Mouse (Mus musculus): ENCODE measurements around the gene Nfib. TPM values are rescaled to one million over a fixed set of nuclear protein-coding genes. Genes with fewer than 3 reads are reported as not detected.

Nfib gene
- polyA plus RNA-seq, 1 experiment from 2014 or later: 27.3 TPM

DNA sequence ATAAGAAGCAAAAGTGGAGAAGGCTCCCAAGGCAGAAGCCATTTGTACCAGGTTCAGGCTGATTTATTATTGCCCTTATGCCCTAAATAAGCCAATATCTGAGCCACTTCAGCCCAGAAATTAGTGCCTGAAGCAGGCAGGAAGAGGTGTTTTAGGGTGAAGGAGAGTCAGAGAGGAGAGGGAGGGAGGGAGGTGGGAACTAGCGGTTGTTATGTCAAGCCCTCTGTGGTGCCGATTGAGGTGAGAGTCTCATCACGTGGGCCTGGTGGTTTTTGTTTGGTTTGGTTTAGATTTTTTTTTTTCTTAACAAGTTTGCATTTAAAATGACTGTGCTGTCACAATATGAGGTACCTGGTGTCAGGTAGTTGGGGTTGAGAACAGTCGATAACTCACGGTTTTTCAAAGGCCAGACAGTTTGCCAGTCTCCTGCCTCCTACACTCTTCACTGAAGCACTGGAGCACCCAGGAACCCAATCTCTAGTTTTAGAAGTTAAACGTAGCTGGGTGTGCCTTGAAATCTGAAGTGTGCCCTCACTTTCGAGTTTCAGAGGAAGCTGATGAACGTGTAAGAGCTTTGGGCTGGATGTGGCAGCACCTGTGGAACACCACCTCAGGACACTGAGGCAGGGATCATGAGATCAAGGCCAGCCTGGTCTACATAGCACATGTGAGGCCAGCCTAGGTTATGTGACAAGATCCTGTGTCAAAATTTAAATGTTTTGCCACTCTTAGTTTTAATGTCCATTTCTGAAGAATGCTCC, 81.1 kb downstream of the Nfib start:
- ChIA-PET POLR2A (interaction anchor here (0.7 to 1.7 kb wide), 3 partner anchors 8 to 113 kb away, joined by 3 to 4 read pairs (median 4); no protein-coding TSS in a partner anchor), CTCF (no interaction called here)
- ATAC-seq (no peak), DNase-seq (ENCODE audit: low read depth, low spot score) (no peak)
- in situ Hi-C loops (cut with MboI; ENCODE audit: low pct_unique_long_range_greater_than_20kb): no loop called here
- no peak for TF ChIP-seq CTCF (IDR thresholded peaks at IDR 0.05)
- no peaks in the 10 kb centered on the region for H3K27me3 ChIP-seq

DNA sequence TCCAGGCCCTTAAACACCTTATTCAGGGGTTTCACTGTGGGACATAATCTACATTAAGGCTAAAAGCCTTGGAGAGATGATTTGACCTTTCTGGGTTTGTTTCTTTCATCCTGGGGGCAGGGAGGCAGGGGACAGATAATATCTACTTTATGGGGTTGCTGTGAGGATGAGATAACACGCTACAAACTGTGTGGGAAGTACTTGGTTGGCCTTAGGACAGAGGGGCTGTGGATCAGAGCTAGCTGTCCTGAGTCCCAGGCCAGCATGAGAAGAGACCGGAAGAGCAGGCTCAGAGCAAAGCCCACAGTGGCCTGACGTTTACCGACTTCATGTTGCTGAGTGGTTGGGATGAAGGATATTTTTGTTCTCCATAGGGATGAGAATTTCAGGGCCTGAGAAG, 81.7 kb downstream of the Nfib start:
- CTCF ChIA-PET: interaction anchor here (0.8 to 2.3 kb wide), 2 partner anchors 17 to 19 kb away, joined by 3 to 10 read pairs; no protein-coding TSS in a partner anchor
- H3K27me3 ChIP-seq: no peaks in the 10 kb centered on the region
- TF ChIP-seq CTCF (IDR thresholded peaks at IDR 0.05): no peak
- POLR2A ChIA-PET: interaction anchor here (0.7 to 1.7 kb wide), 3 partner anchors 9 to 112 kb away, joined by 3 to 4 read pairs (median 4); no protein-coding TSS in a partner anchor
- ATAC-seq: no peak
- DNase-seq (ENCODE audit: low read depth, low spot score): no peak
- in situ Hi-C loops (cut with MboI; ENCODE audit: low pct_unique_long_range_greater_than_20kb): no loop called here

DNA sequence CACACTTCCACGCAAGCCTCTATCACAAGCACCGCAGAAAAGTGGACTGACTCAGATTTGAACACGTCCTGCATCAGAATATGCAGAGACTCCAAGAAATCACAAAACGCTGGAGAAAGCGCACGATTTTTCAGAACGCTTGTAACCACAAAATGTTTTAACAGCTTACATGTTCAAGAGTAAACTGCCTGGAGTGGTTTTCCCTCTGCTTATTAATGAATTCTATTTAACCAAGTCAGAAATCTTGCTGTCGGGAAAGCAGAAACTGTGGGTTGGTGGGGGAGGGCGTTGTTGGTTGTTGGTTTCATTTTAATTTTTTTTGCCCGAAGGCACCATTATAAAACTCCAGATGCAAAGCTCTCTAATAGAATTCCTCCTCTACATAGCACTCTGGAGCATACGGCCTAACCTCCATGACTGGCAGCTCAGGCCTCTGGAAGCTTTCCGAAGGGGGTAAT, 82.4 kb downstream of the Nfib start:
- in situ Hi-C loops (cut with MboI; ENCODE audit: low pct_unique_long_range_greater_than_20kb): no loop called here
- peak; percentile 32 for ATAC-seq
- no peaks in the 10 kb centered on the region for H3K27me3 ChIP-seq
- ChIA-PET POLR2A (interaction anchor here (0.7 to 1.7 kb wide), 6 partner anchors 9 to 1110 kb away, joined by 3 to 4 read pairs (median 3); no protein-coding TSS in a partner anchor), CTCF (interaction anchor here (0.6 to 2.3 kb wide), 6 partner anchors 9 to 143 kb away, joined by 3 to 10 read pairs (median 4); no protein-coding TSS in a partner anchor)
- TF ChIP-seq CTCF (IDR thresholded peaks at IDR 0.05): no peak
- DNase-seq (ENCODE audit: low read depth, low spot score): peak; percentile 82

DNA sequence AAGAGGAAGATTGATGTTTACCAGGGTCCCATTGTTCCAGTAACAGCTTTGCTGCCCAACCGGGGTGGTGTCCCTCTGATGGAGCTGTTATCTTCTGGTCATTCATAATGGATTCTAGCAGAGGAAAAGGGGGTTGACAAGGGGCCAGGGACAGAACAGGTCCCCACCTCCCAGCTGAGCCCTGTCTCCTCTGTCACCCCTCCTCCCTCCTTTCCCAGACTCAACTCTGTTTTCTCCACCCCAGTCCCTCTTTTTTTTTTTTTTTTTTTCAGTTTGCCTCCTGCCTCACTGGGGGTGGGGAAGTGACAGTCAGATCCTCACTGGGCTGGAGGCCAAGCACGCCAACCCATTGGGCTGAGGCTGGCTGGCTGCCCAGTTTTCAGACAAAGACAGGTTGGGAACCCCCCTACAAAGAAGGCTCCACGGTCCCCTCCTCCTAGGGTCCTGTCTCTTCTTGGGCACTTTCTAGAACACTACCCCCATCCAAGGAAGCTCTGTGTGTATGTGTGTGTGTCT, 83.2 kb downstream of the Nfib start:
- ChIA-PET CTCF (interaction anchor here (0.7 to 2.3 kb wide), 4 partner anchors 9 to 144 kb away, joined by 3 to 10 read pairs (median 4); no protein-coding TSS in a partner anchor), POLR2A (interaction anchor here (0.7 to 1.7 kb wide), 6 partner anchors 10 to 1109 kb away, joined by 3 to 4 read pairs (median 3); no protein-coding TSS in a partner anchor)
- no peak for TF ChIP-seq CTCF (IDR thresholded peaks at IDR 0.05)
- DNase-seq (ENCODE audit: low read depth, low spot score) (peak; percentile 82), ATAC-seq (peak; percentile 47)
- no peaks in the 10 kb centered on the region for H3K27me3 ChIP-seq
- in situ Hi-C loops (cut with MboI; ENCODE audit: low pct_unique_long_range_greater_than_20kb): no loop called here

DNA sequence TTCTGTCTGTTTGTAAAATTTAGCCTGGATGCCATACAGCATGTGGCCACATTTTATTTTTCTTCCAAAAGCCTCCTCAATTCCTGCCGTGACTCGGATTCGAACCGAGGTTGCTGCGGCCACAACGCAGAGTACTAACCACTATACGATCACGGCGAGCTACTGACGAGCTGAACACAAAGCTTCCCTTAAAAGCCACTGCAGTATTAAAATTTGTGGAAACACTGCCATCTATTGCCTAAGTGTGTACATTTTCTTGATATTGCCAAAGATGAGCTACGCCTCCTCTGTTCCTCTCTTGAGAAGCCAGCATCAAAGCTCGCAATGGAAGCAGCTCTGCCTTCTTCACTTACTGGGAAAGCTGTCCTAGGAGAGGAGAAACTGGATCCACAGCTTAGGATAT, 86.0 kb downstream of the Nfib start:
- DNase-seq (ENCODE audit: low read depth, low spot score): no peak
- TF ChIP-seq CTCF (IDR thresholded peaks at IDR 0.05): peak; percentile 41
- POLR2A ChIA-PET: no interaction called here
- CTCF ChIA-PET: interaction anchor here (0.7 to 1.3 kb wide), 3 partner anchors 32 to 146 kb away, joined by 3 read pairs; no protein-coding TSS in a partner anchor
- no peak for ATAC-seq
- in situ Hi-C loops (cut with MboI; ENCODE audit: low pct_unique_long_range_greater_than_20kb): no loop called here
- H3K27me3 ChIP-seq: no peaks in the 10 kb centered on the region

DNA sequence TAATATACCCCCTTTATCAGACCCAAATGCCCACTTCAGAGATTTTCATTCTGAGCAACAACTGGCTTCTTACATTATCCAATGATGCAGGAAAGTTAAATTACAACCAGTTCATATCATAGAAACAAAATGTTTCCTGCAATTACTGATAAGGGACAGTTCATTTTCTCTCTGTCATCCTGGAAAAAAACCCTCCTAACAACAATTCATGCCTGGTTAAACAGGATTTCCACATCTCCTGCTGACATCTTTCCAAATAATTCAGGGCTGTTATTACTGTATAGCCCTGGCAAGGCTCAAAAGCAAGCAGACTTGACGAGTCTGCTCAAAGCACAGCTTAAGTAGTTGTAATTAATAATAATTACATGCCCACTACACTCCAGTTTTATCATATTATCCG, 86.5 kb downstream of the Nfib start:
- no peak for ATAC-seq
- CTCF ChIA-PET: interaction anchor here (1.2 to 1.3 kb wide), 2 partner anchors 32 to 147 kb away, joined by 3 read pairs; no protein-coding TSS in a partner anchor
- no peaks in the 10 kb centered on the region for H3K27me3 ChIP-seq
- no peak for DNase-seq (ENCODE audit: low read depth, low spot score)
- no peak for TF ChIP-seq CTCF (IDR thresholded peaks at IDR 0.05)
- in situ Hi-C loops (cut with MboI; ENCODE audit: low pct_unique_long_range_greater_than_20kb): no loop called here
- POLR2A ChIA-PET: no interaction called here

DNA sequence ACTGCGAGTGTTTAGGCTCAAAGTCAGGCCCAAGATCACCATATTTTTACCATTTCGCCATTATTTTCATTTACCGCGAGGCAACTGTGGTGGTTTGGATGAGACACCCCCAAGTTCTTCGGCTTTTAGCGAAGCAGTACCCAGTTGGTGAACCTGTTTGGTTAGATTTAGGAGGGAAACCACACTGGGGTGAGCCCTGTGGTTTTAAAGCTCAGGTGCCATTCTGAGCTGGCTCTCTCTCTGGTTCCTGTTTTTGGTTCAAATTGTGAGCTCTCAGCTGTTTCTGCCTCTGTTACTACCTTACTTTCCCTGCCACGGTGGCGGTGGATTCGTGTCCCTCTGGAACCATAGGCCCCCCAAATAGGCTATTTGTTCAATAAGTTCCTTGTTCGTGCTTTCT, 88.3 kb downstream of the Nfib start:
- in situ Hi-C loops (cut with MboI; ENCODE audit: low pct_unique_long_range_greater_than_20kb): no loop called here
- H3K27me3 ChIP-seq: no peaks in the 10 kb centered on the region
- ChIA-PET CTCF (no interaction called here), POLR2A (no interaction called here)
- TF ChIP-seq CTCF (IDR thresholded peaks at IDR 0.05): no peak
- DNase-seq (ENCODE audit: low read depth, low spot score) (no peak), ATAC-seq (no peak)

DNA sequence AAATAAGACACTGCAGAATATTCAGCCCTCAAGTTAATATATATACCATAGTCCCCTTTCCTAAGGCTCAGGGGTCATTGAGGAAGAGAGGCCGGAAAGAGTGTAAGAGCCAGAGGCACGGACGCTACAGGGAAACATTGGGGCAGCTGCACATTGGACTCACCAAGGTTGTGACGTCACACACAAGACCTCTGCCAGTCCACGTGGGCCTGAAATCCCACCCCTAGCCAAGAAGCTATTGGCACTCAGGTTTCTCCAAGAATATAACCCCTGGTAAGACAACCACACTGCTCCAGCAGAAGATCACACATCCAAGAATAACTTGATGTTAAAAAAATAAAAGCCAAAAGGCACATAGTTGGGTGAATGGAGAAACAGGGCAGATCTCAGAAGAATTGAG, 89.8 kb downstream of the Nfib start:
- no peak for ATAC-seq
- no peak for TF ChIP-seq CTCF (IDR thresholded peaks at IDR 0.05)
- no peak for DNase-seq (ENCODE audit: low read depth, low spot score)
- POLR2A ChIA-PET: no interaction called here
- in situ Hi-C loops (cut with MboI; ENCODE audit: low pct_unique_long_range_greater_than_20kb): no loop called here
- CTCF ChIA-PET: interaction anchor here (1.5 kb wide), 1 partner anchor 26 kb away, joined by 4 read pairs; no protein-coding TSS in a partner anchor
- H3K27me3 ChIP-seq: no peaks in the 10 kb centered on the region

DNA sequence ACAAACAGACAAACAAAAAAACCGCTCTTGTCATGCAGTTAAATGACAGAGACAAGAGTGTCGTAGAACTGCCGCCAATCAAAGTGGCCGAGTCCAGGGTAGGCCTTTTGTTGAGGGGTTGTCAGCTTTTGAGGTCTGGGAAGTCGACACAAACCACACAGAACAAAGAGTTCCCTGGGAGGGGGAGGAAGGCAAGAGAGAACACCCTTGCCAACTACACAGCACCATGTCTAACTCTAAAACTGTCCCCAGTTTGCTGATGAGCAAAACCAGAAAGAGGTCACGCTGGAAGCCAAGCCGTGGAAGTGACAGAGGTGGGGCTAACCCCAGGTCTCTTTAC, 91.1 kb downstream of the Nfib start:
- in situ Hi-C loops (cut with MboI; ENCODE audit: low pct_unique_long_range_greater_than_20kb): no loop called here
- TF ChIP-seq CTCF (IDR thresholded peaks at IDR 0.05): peak; percentile 8
- POLR2A ChIA-PET: no interaction called here
- no peak for ATAC-seq
- DNase-seq (ENCODE audit: low read depth, low spot score): no peak
- CTCF ChIA-PET: interaction anchor here (0.8 to 1.5 kb wide), 4 partner anchors 9 to 1128 kb away, joined by 3 to 4 read pairs (median 4); no protein-coding TSS in a partner anchor
- no peaks in the 10 kb centered on the region for H3K27me3 ChIP-seq

DNA sequence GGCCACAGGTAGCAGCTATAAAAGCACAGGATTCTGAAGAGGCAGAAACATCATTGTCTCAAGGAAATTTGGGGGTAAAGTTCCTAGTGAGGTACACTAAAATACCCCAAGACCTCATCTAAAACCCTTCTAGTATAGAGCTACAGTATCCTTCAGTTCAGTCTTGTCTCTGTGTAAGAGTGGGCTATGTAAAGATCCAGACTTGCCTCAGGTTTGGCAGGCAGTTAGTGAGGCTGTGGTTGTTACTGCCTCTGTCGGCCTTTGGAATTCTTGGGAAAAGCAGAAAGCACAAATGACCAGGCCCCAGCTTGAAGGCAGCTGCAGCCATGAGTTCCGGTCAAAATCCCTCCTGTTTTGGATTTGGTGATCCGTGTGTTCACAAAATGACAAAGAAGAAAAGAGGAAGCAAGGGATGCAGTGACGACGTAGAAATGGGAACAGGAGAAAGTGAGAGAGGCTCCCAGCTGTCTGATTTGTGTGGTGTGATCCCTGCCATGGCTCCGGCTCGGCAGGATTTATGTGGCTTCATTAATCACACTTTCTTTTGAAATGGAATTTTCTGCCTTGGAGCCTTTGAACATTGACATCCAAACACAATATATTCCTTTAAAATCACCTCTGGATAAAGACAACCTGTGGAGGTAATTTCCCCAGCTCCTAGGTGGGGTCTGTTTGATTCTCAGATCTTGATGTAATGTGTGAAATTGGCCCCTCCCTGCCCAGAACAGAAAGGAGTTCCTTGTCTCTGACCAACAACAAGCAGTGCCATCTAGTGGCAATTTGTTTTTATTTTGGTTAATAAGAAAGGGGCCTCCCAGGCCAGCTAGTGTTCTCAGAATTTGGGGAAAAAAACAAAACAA, 91.7 kb downstream of the Nfib start:
- ChIA-PET CTCF (interaction anchor here (0.8 to 1.3 kb wide), 5 partner anchors 9 to 1127 kb away, joined by 3 to 4 read pairs (median 3); no protein-coding TSS in a partner anchor), POLR2A (no interaction called here)
- in situ Hi-C loops (cut with MboI; ENCODE audit: low pct_unique_long_range_greater_than_20kb): no loop called here
- no peak for ATAC-seq
- H3K27me3 ChIP-seq: no peaks in the 10 kb centered on the region
- no peak for DNase-seq (ENCODE audit: low read depth, low spot score)
- peak; percentile 59 for TF ChIP-seq CTCF (IDR thresholded peaks at IDR 0.05)

Data from Patski (cell line).